Mouse (Mus musculus) CH12.LX (cell line): ENCODE results near the gene Grid1. TPM values are rescaled to one million over a fixed set of nuclear protein-coding genes. Genes with fewer than 3 reads are reported as not detected.

Experiments used
- DNase-seq: peaks from one replicate; pipeline ENCODE4 v3.0.0-alpha.2; 2013; ENCODE audit errors: extremely low read depth
- H3K27ac ChIP-seq: 2 replicates; pipeline ENCODE4 v1.5.1; 2012; ENCODE audit warnings: low read depth, mild to moderate bottlenecking, control low read depth, moderate library complexity; ENCODE audit not compliant: insufficient read depth
- H3K27me3 ChIP-seq: replicated peaks from 2 replicates; pipeline ENCODE3; 2012; ENCODE audit warnings: inconsistent platforms
- H3K36me3 ChIP-seq, 2 experiments: replicated peaks in 1 of 2; 2 replicates each; pipeline versions ENCODE3 to v1.6.1; 2012; ENCODE audit warnings: inconsistent platforms in 1 of 2, low read length in 1 of 2, mild to moderate bottlenecking in 1 of 2, mixed read lengths in 1 of 2, moderate library complexity in 1 of 2; ENCODE audit not compliant: control insufficient read depth in 1 of 2, insufficient read depth in 1 of 2
- H3K4me1 ChIP-seq, 2 experiments: 2 replicates each; pipeline ENCODE4 v1.6.1; 2012; ENCODE audit warnings: inconsistent platforms in 1 of 2, moderate library complexity in 1 of 2; ENCODE audit not compliant: insufficient read depth in 2 of 2, control insufficient read depth in 1 of 2
- H3K4me2 ChIP-seq: 2 replicates; pipeline ENCODE4 v1.6.1; 2012; ENCODE audit warnings: low read depth, mild to moderate bottlenecking, control low read depth; ENCODE audit not compliant: poor library complexity, insufficient read depth, severe bottlenecking
- H3K4me3 ChIP-seq, 3 experiments: fragments of 150-350 bp in 1 of 3; sonication (generic) in 1 of 3; replicated peaks in 1 of 3; 2 replicates each; pipeline versions ENCODE3 to v1.5.1; 2011 to 2012; ENCODE audit warnings: low read depth in 2 of 3, low read length in 2 of 3, mild to moderate bottlenecking in 2 of 3, moderate library complexity in 2 of 3, control low read depth in 1 of 3, improper control_type of control experiment in 1 of 3, inconsistent platforms in 1 of 3, mixed read lengths in 1 of 3; ENCODE audit not compliant: poor library complexity in 1 of 3
- H3K79me2 ChIP-seq: replicated peaks from 2 replicates; pipeline ENCODE4 v1.6.1; 2012; ENCODE audit warnings: mild to moderate bottlenecking, moderate library complexity; ENCODE audit not compliant: control insufficient read depth, poor library complexity, insufficient read depth, severe bottlenecking; ENCODE audit errors: extremely low read depth
- H3K9ac ChIP-seq: 2 replicates; pipeline ENCODE4 v1.6.1; 2012; ENCODE audit warnings: low read depth, mild to moderate bottlenecking, control low read depth, moderate library complexity; ENCODE audit not compliant: insufficient read depth
- H3K9me3 ChIP-seq: replicated peaks from 2 replicates; pipeline ENCODE3; 2012; ENCODE audit warnings: low read length, inconsistent platforms, mixed read lengths
- BHLHE40 ChIP-seq: IDR thresholded peaks from 2 replicates; pipeline ENCODE4 v1.6.1; 2011; ENCODE audit warnings: mild to moderate bottlenecking, low read depth, low read length, improper control_type of control experiment
- CHD1 ChIP-seq: IDR thresholded peaks from 2 replicates; pipeline ENCODE4 v1.6.1; 2012; ENCODE audit warnings: low read depth, low read length, improper control_type of control experiment, inconsistent platforms
- EP300 ChIP-seq: IDR thresholded peaks from 2 replicates; pipeline ENCODE4 v1.6.1; 2011; ENCODE audit warnings: low read length, improper control_type of control experiment
- ETS1 ChIP-seq: conservative IDR thresholded peaks from 2 replicates; pipeline ENCODE4 v1.6.1; 2012; ENCODE audit warnings: low read depth, mild to moderate bottlenecking, inconsistent platforms, low read length, improper control_type of control experiment, moderate library complexity
- HCFC1 ChIP-seq: IDR thresholded peaks from 2 replicates; pipeline ENCODE4 v1.6.1; 2012; ENCODE audit warnings: low read depth, mild to moderate bottlenecking, inconsistent platforms, low read length, improper control_type of control experiment
- JUND ChIP-seq: conservative IDR thresholded peaks from 2 replicates; pipeline ENCODE4 v1.6.1; 2011; ENCODE audit warnings: low read depth, low read length, improper control_type of control experiment
- KAT2A ChIP-seq: IDR thresholded peaks from 2 replicates; pipeline ENCODE4 v1.6.1; 2012; ENCODE audit warnings: low read length, improper control_type of control experiment, inconsistent platforms; ENCODE audit not compliant: insufficient replicate concordance
- MAFK ChIP-seq: IDR thresholded peaks from 2 replicates; pipeline ENCODE4 v1.6.1; 2011; ENCODE audit warnings: low read length, improper control_type of control experiment; ENCODE audit not compliant: insufficient replicate concordance
- MAX ChIP-seq: IDR thresholded peaks from 2 replicates; pipeline ENCODE4 v1.6.1; 2011; ENCODE audit warnings: low read length, improper control_type of control experiment
- MEF2A ChIP-seq: IDR thresholded peaks from 2 replicates; pipeline ENCODE4 v1.6.1; 2014; ENCODE audit warnings: low read depth, mild to moderate bottlenecking, inconsistent platforms, low read length, improper control_type of control experiment, borderline replicate concordance
- PAX5 ChIP-seq: IDR thresholded peaks from 2 replicates; pipeline ENCODE4 v1.6.1; 2012; ENCODE audit warnings: low read length, inconsistent platforms, mixed read lengths
- POLR2A ChIP-seq: IDR thresholded peaks from 2 replicates; pipeline ENCODE4 v1.6.1; 2011; ENCODE audit warnings: low read depth, mild to moderate bottlenecking, improper control_type of control experiment, low read length
- POLR2AphosphoS2 ChIP-seq: IDR thresholded peaks from 2 replicates; pipeline ENCODE4 v1.6.1; 2011; ENCODE audit warnings: low read depth, low read length, improper control_type of control experiment
- RAD21 ChIP-seq: IDR thresholded peaks from 2 replicates; pipeline ENCODE4 v1.6.1; 2011; ENCODE audit warnings: low read depth, mild to moderate bottlenecking, low read length, improper control_type of control experiment, moderate library complexity
- RCOR1 ChIP-seq: conservative IDR thresholded peaks from 2 replicates; pipeline ENCODE4 v1.6.1; 2012; ENCODE audit warnings: low read depth, mild to moderate bottlenecking, inconsistent platforms, low read length, improper control_type of control experiment
- TCF12 ChIP-seq: IDR thresholded peaks from 2 replicates; pipeline ENCODE4 v1.6.1; 2014; ENCODE audit warnings: low read depth, mild to moderate bottlenecking, inconsistent platforms, low read length, improper control_type of control experiment
- USF1 ChIP-seq: IDR thresholded peaks from 2 replicates; pipeline ENCODE4 v1.6.1; 2014; ENCODE audit warnings: low read depth, mild to moderate bottlenecking, inconsistent platforms, low read length, improper control_type of control experiment
- ZC3H11A ChIP-seq: IDR thresholded peaks from 2 replicates; pipeline ENCODE4 v1.6.1; 2012; ENCODE audit warnings: low read depth, mild to moderate bottlenecking, inconsistent platforms, low read length, improper control_type of control experiment
- ZKSCAN1 ChIP-seq: IDR thresholded peaks from 2 replicates; pipeline ENCODE4 v1.6.1; 2012; ENCODE audit warnings: low read depth, inconsistent platforms, low read length, improper control_type of control experiment, borderline replicate concordance
- dilution Hi-C: fragments of 300-500 bp; cut with MboI; formaldehyde crosslinking; loops from 2 replicates; pipeline ENCODE4 v1.14.3; 2020; ENCODE audit warnings: low sequenced_read_pairs; ENCODE audit not compliant: extremely low pct_unique_long_range_greater_than_20kb, extremely low pct_ligation_motif_present
- in situ Hi-C: fragments of 300-500 bp; cut with MboI; formaldehyde crosslinking; loops from 3 replicates; pipeline ENCODE4 v1.14.3; 2019; ENCODE audit warnings: low sequenced_read_pairs, low pct_ligation_motif_present, low pct_unique_long_range_greater_than_20kb, mixed read lengths
- polyA plus RNA-seq: library from polyadenylated mRNA; unstranded; fragments of >175 nt; gene quantifications from 2 replicates; pipeline ENCODE4 v1.2.1, GENCODE M21; 2012; ENCODE audit warnings: low read depth; ENCODE audit not compliant: insufficient read length
- total RNA-seq, 2 experiments: library from RNA; depleted of rRNA; stranded (reverse); fragments of 300-350 nt in 1 of 2; fragments of >200 nt in 1 of 2; gene quantifications; 2 replicates each; pipeline ENCODE4 v1.2.3; 2012 to 2014

The Grid1 gene
- total and polyA plus RNA-seq, 3 experiments: not detected

DNA sequence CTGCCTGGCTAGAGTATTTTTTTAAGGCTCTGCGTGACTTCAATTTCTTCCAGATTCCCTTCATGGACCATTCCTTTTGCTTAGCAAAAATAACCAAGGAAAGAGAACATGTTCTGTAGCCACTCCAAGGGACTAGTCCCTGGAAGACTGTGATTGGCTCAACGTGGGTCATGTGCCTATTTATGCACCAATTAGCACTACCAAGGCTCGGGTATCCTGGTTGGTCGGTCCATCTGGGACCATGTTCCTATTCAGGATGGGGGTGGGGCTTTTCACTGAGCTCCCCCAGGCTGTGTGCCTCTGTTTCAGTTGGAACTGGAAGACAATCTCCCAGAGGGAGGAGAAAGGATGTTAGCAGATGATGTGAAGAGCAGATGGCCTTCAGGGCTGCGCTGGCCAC is 23.7 kb downstream of the Grid1 start:
- Histone ChIP-seq H3K36me3 (no peaks in the 10 kb centered on the region), H3K9ac (no peak overlapping the region), H3K27ac (no peak overlapping the region), H3K79me2 (no peaks in the 10 kb centered on the region), H3K4me3 (no peak overlapping the region), H3K9me3 (no peaks in the 10 kb centered on the region), H3K4me2 (no peak overlapping the region), H3K4me1 (no peaks in the 10 kb centered on the region), H3K27me3 (peaks cover 55% of the 10 kb centered on the region)
- no peak for DNase-seq
- dilution Hi-C loops: no loop called here
- TF ChIP-seq RCOR1: no peak
- no peak for TF ChIP-seq ZKSCAN1
- TF ChIP-seq CHD1: no peak
- TF ChIP-seq MAX: no peak
- no peak for TF ChIP-seq PAX5
- TF ChIP-seq HCFC1: no peak
- TF ChIP-seq BHLHE40: no peak
- no peak for TF ChIP-seq EP300
- no peak for TF ChIP-seq POLR2A
- TF ChIP-seq USF1: no peak
- in situ Hi-C loops: no loop called here

DNA sequence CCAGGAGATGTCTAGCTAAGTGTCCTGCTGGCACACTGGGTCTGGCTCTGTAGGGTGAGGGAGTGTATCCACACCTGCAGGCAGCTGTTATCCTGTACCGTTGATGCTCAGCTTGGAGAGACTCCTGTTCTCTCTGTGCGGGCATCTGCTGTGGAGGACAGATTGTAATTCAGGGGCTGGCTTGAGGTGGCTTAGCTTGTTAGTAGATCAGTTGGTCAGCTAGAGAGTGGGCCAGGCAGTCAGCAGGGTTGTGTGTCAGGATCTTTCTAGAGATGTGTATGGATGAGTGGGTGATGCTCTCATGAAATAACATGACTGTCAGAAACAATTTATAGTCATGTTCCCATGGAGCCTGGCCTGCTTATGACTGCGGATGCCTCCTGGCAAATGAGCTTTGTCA is 24.3 kb downstream of the Grid1 start:
- H3K4me1 ChIP-seq: no peaks in the 10 kb centered on the region
- H3K9ac ChIP-seq: no peak overlapping the region
- DNase-seq: no peak
- H3K4me2 ChIP-seq: no peak overlapping the region
- TF ChIP-seq EP300 (no peak), TCF12 (no peak), ZC3H11A (no peak), RAD21 (no peak)
- TF ChIP-seq, all 38 proteins: peak for 0
- no peak overlapping the region for H3K4me3 ChIP-seq
- peaks cover 58% of the 10 kb centered on the region for H3K27me3 ChIP-seq
- H3K79me2 ChIP-seq: no peaks in the 10 kb centered on the region
- dilution Hi-C loops: no loop called here
- no peaks in the 10 kb centered on the region for H3K36me3 ChIP-seq
- H3K27ac ChIP-seq: no peak overlapping the region
- H3K9me3 ChIP-seq: no peaks in the 10 kb centered on the region
- in situ Hi-C loops: no loop called here

- TF ChIP-seq MAFK (no peak), POLR2AphosphoS2 (no peak), BHLHE40 (no peak), JUND (no peak), MEF2A (no peak), KAT2A (no peak), TCF12 (no peak), ETS1 (no peak)
- dilution Hi-C loops: no loop called here
These were observed 26.9 kb downstream of the Grid1 start for GRCm38 (mm10) chr14:34846799-34847198.

More at GRCm38 (mm10) chr14:34846799-34847198, 26.9 kb downstream of the Grid1 start:
- Histone ChIP-seq H3K9me3 (no peaks in the 10 kb centered on the region), H3K4me3 (no peak overlapping the region), H3K36me3 (no peaks in the 10 kb centered on the region), H3K4me2 (no peak overlapping the region), H3K27ac (no peak overlapping the region), H3K4me1 (no peaks in the 10 kb centered on the region), H3K27me3 (peaks cover 72% of the 10 kb centered on the region), H3K79me2 (no peaks in the 10 kb centered on the region), H3K9ac (no peak overlapping the region)
- in situ Hi-C loops: no loop called here
- DNase-seq: no peak
